Mouse (Mus musculus): ENCODE data around the gene Zfp652. TPM values are rescaled to one million over a fixed set of nuclear protein-coding genes. Genes with fewer than 3 reads are reported as not detected.
A peak's percentile ranks its signal among the peaks of the same experiment; 100 is the strongest.
"Not testable (repeated sequence)": the region's sequence is repeated elsewhere in the genome, so short reads cannot be mapped to it uniquely, and the experiment has no call there.

Zfp652 gene
- 5.5 and 6.7 TPM in 2 replicates for polyA plus RNA-seq (2014; fragmentation: Nextera tagmentation; extraction: Ambion mirVana)

- peak within 1 kb of the TSS; percentile 99 for H3K4me2 ChIP-seq (ENCODE audit: low read length)
- WGBS: 0% methylated on average over 48 of the region's 103 CpGs
- peak within 1 kb of the TSS; percentile 68 to 95 for H3K27ac ChIP-seq (replicated peaks in 1 of 2; ENCODE audit: control insufficient read depth in 1 of 2, insufficient read depth in 1 of 2, low read depth in 2 of 2, low read length in 2 of 2)
- H3K4me1 ChIP-seq (ENCODE audit: control insufficient read depth in 2 of 2, insufficient read depth in 2 of 2, low read length in 2 of 2): peaks cover 7 to 28% of the 10 kb centered on the region in 2 experiments
- peak within 1 kb of the TSS; percentile 75 to 88 for H3K4me3 ChIP-seq (ENCODE audit: control insufficient read depth in 1 of 2, insufficient read depth in 1 of 2, low read depth in 1 of 2, low read length in 2 of 2)
- no peaks in the 10 kb centered on the region for H3K9me3 ChIP-seq (ENCODE audit: control insufficient read depth, low read length)
- ATAC-seq (ENCODE audit: insufficient number of reproducible peaks, insufficient read depth, low FRiP score, low read depth): peak; percentile 87
- no peaks in the 10 kb centered on the region for H3K36me3 ChIP-seq (ENCODE audit: control insufficient read depth, insufficient read depth, low read length)
- no peaks in the 10 kb centered on the region for H3K27me3 ChIP-seq (ENCODE audit: control insufficient read depth, insufficient read depth, low read length)
- peak within 1 kb of the TSS; percentile 96 for H3K9ac ChIP-seq (ENCODE audit: low read length)
Measured at GRCm38 (mm10) chr11:95712563-95713224, at the start of gene Zfp652. Zfp652 (plus strand) TSS chr11:95712673.

GRCm38 (mm10) chr11:95666529-95667149 lies 45.8 kb upstream of the Zfp652 start, which contains the start of gene Phb:
Phb (plus strand) TSS chr11:95666957.
- peak within 1 kb of the TSS; percentile 89 for H3K9ac ChIP-seq (ENCODE audit: low read length)
- 2% methylated on average over 25 of the region's 25 CpGs for WGBS
- H3K27ac ChIP-seq (replicated peaks in 1 of 2; ENCODE audit: control insufficient read depth in 1 of 2, insufficient read depth in 1 of 2, low read depth in 2 of 2, low read length in 2 of 2): peak within 1 kb of the TSS; percentile 89 to 94
- no peaks in the 10 kb centered on the region for H3K27me3 ChIP-seq (ENCODE audit: control insufficient read depth, insufficient read depth, low read length)
- H3K9me3 ChIP-seq (ENCODE audit: control insufficient read depth, low read length): no peaks in the 10 kb centered on the region
- H3K4me1 ChIP-seq (ENCODE audit: control insufficient read depth in 2 of 2, insufficient read depth in 2 of 2, low read length in 2 of 2): peaks cover 0 to 10% of the 10 kb centered on the region in 2 experiments; a peak in 2 of 4 replicates
- peak within 1 kb of the TSS; percentile 84 for H3K4me2 ChIP-seq (ENCODE audit: low read length)
- H3K36me3 ChIP-seq (ENCODE audit: control insufficient read depth, insufficient read depth, low read length): peaks cover 36% of the 10 kb centered on the region
- H3K4me3 ChIP-seq (ENCODE audit: control insufficient read depth in 1 of 2, insufficient read depth in 1 of 2, low read depth in 1 of 2, low read length in 2 of 2): peak within 1 kb of the TSS; percentile 82 to 99
- ATAC-seq (ENCODE audit: insufficient number of reproducible peaks, insufficient read depth, low FRiP score, low read depth): peak; percentile 95

- H3K4me3 ChIP-seq (ENCODE audit: control insufficient read depth in 1 of 2, insufficient read depth in 1 of 2, low read depth in 1 of 2, low read length in 2 of 2): peak overlapping the region; percentile 82 to 99
- 1% methylated on average over 11 of the region's 11 CpGs for WGBS
- peak overlapping the region; percentile 89 to 94 for H3K27ac ChIP-seq (replicated peaks in 1 of 2; ENCODE audit: control insufficient read depth in 1 of 2, insufficient read depth in 1 of 2, low read depth in 2 of 2, low read length in 2 of 2)
- H3K9ac ChIP-seq (ENCODE audit: low read length): peak overlapping the region; percentile 89
- H3K36me3 ChIP-seq (ENCODE audit: control insufficient read depth, insufficient read depth, low read length): peaks cover 41% of the 10 kb centered on the region
- no peak for ATAC-seq (ENCODE audit: insufficient number of reproducible peaks, insufficient read depth, low FRiP score, low read depth)
- H3K9me3 ChIP-seq (ENCODE audit: control insufficient read depth, low read length): no peaks in the 10 kb centered on the region
- H3K27me3 ChIP-seq (ENCODE audit: control insufficient read depth, insufficient read depth, low read length): no peaks in the 10 kb centered on the region
- H3K4me2 ChIP-seq (ENCODE audit: low read length): peak overlapping the region; percentile 81
- peaks cover 0 to 10% of the 10 kb centered on the region in 2 experiments; a peak in 2 of 4 replicates for H3K4me1 ChIP-seq (ENCODE audit: control insufficient read depth in 2 of 2, insufficient read depth in 2 of 2, low read length in 2 of 2)
Measured at GRCm38 (mm10) chr11:95667177-95667576, 45.3 kb upstream of the Zfp652 start.

GRCm38 (mm10) chr11:95668086-95668485 lies 44.4 kb upstream of the Zfp652 start:
- 90% methylated on average over 7 of the region's 7 CpGs for WGBS
- peak overlapping the region; percentile 81 for H3K4me2 ChIP-seq (ENCODE audit: low read length)

GRCm38 (mm10) chr11:95675498-95675897 lies 37.0 kb upstream of the Zfp652 start:
- no peaks in the 10 kb centered on the region for H3K27me3 ChIP-seq (ENCODE audit: control insufficient read depth, insufficient read depth, low read length)
- H3K4me3 ChIP-seq (ENCODE audit: control insufficient read depth in 1 of 2, insufficient read depth in 1 of 2, low read depth in 1 of 2, low read length in 2 of 2): no peak overlapping the region
- no peak overlapping the region for H3K9ac ChIP-seq (ENCODE audit: low read length)
- 85% methylated on average over 14 of the region's 14 CpGs for WGBS
- no peak for ATAC-seq (ENCODE audit: insufficient number of reproducible peaks, insufficient read depth, low FRiP score, low read depth)
- H3K36me3 ChIP-seq (ENCODE audit: control insufficient read depth, insufficient read depth, low read length): peaks cover 96% of the 10 kb centered on the region
- H3K9me3 ChIP-seq (ENCODE audit: control insufficient read depth, low read length): no peaks in the 10 kb centered on the region
- H3K4me2 ChIP-seq (ENCODE audit: low read length): no peak overlapping the region
- no peak overlapping the region for H3K27ac ChIP-seq (replicated peaks in 1 of 2; ENCODE audit: control insufficient read depth in 1 of 2, insufficient read depth in 1 of 2, low read depth in 2 of 2, low read length in 2 of 2)
- H3K4me1 ChIP-seq (ENCODE audit: control insufficient read depth in 2 of 2, insufficient read depth in 2 of 2, low read length in 2 of 2): 0 out of 4 replicates have a peak, but pooled peaks cover 0 to 6% of the 10 kb centered on the region in 2 experiments

More at GRCm38 (mm10) chr11:95668086-95668485, 44.4 kb upstream of the Zfp652 start:
- ATAC-seq (ENCODE audit: insufficient number of reproducible peaks, insufficient read depth, low FRiP score, low read depth); H3K27me3 ChIP-seq (ENCODE audit: control insufficient read depth, insufficient read depth, low read length); H3K4me1 ChIP-seq (ENCODE audit: control insufficient read depth in 2 of 2, insufficient read depth in 2 of 2, low read length in 2 of 2); H3K27ac ChIP-seq (replicated peaks in 1 of 2; ENCODE audit: control insufficient read depth in 1 of 2, insufficient read depth in 1 of 2, low read depth in 2 of 2, low read length in 2 of 2); H3K9ac ChIP-seq (ENCODE audit: low read length); H3K9me3 ChIP-seq (ENCODE audit: control insufficient read depth, low read length): not testable (repeated sequence)
- Histone ChIP-seq H3K36me3 (ENCODE audit: control insufficient read depth, insufficient read depth, low read length) (peaks cover 50% of the 10 kb centered on the region), H3K4me3 (ENCODE audit: control insufficient read depth in 1 of 2, insufficient read depth in 1 of 2, low read depth in 1 of 2, low read length in 2 of 2) (peak overlapping the region; percentile 82 to 99; a peak in 1 of 4 replicates)

- H3K9ac ChIP-seq (ENCODE audit: low read length): no peak overlapping the region
- H3K9me3 ChIP-seq (ENCODE audit: control insufficient read depth, low read length): no peaks in the 10 kb centered on the region
- no peak overlapping the region for H3K27ac ChIP-seq (replicated peaks in 1 of 2; ENCODE audit: control insufficient read depth in 1 of 2, insufficient read depth in 1 of 2, low read depth in 2 of 2, low read length in 2 of 2)
- 25% methylated on average over 6 of the region's 6 CpGs for WGBS
- no peaks in the 10 kb centered on the region for H3K27me3 ChIP-seq (ENCODE audit: control insufficient read depth, insufficient read depth, low read length)
- no peak overlapping the region for H3K4me2 ChIP-seq (ENCODE audit: low read length)
- no peak overlapping the region for H3K4me3 ChIP-seq (ENCODE audit: control insufficient read depth in 1 of 2, insufficient read depth in 1 of 2, low read depth in 1 of 2, low read length in 2 of 2)
- peaks cover 96% of the 10 kb centered on the region for H3K36me3 ChIP-seq (ENCODE audit: control insufficient read depth, insufficient read depth, low read length)
- ATAC-seq (ENCODE audit: insufficient number of reproducible peaks, insufficient read depth, low FRiP score, low read depth): no peak
- peaks cover 2 to 6% of the 10 kb centered on the region in 2 experiments; a peak in 1 of 4 replicates for H3K4me1 ChIP-seq (ENCODE audit: control insufficient read depth in 2 of 2, insufficient read depth in 2 of 2, low read length in 2 of 2)
Measured at GRCm38 (mm10) chr11:95676307-95676706, 36.2 kb upstream of the Zfp652 start.

- H3K9ac ChIP-seq (ENCODE audit: low read length): no peak overlapping the region
- H3K36me3 ChIP-seq (ENCODE audit: control insufficient read depth, insufficient read depth, low read length): peaks cover 80% of the 10 kb centered on the region
- 84% methylated on average over 14 of the region's 14 CpGs for WGBS
- H3K27ac ChIP-seq (replicated peaks in 1 of 2; ENCODE audit: control insufficient read depth in 1 of 2, insufficient read depth in 1 of 2, low read depth in 2 of 2, low read length in 2 of 2): no peak overlapping the region
- no peaks in the 10 kb centered on the region for H3K27me3 ChIP-seq (ENCODE audit: control insufficient read depth, insufficient read depth, low read length)
- ATAC-seq (ENCODE audit: insufficient number of reproducible peaks, insufficient read depth, low FRiP score, low read depth): no peak
- H3K9me3 ChIP-seq (ENCODE audit: control insufficient read depth, low read length): no peaks in the 10 kb centered on the region
- no peak overlapping the region for H3K4me3 ChIP-seq (ENCODE audit: control insufficient read depth in 1 of 2, insufficient read depth in 1 of 2, low read depth in 1 of 2, low read length in 2 of 2)
- H3K4me2 ChIP-seq (ENCODE audit: low read length): no peak overlapping the region
- H3K4me1 ChIP-seq (ENCODE audit: control insufficient read depth in 2 of 2, insufficient read depth in 2 of 2, low read length in 2 of 2): peaks cover 13 to 14% of the 10 kb centered on the region in 2 experiments; a peak in 3 of 4 replicates
Measured at GRCm38 (mm10) chr11:95677925-95678701, 34.4 kb upstream of the Zfp652 start.

Measured in heart, embryonic 14.5 days (tissue).